Mouse (Mus musculus): ENCODE measurements around the gene Hmga1. TPM values are rescaled to one million over a fixed set of nuclear protein-coding genes. Genes with fewer than 3 reads are reported as not detected.

Hmga1 gene
- polyA plus RNA-seq, 1 experiment from 2014 or later, result 131 TPM

GRCm38 (mm10) chr17:27561809-27562526 lies 5.7 kb downstream of the Hmga1 start:
- 0 out of 2 replicates have a peak overlapping the region, but pooled peaks have one; percentile 3 for H3K27ac ChIP-seq (replicated peaks)
- H3K27me3 ChIP-seq, result peaks cover 6% of the 10 kb centered on the region; the same call in 1 of the 2 replicates
- peaks cover 28% of the 10 kb centered on the region for H3K36me3 ChIP-seq (replicated peaks)
- 61% methylated on average over 11 of the region's 11 CpGs for WGBS (ENCODE audit: insufficient replicate concordance)
- H3K4me1 ChIP-seq (replicated peaks), result peaks cover 86% of the 10 kb centered on the region
- no peak overlapping the region for H3K4me2 ChIP-seq
- no peak overlapping the region for H3K4me3 ChIP-seq (replicated peaks)
- no peaks in the 10 kb centered on the region for H3K9me3 ChIP-seq (replicated peaks)
- no peak overlapping the region for H3K9ac ChIP-seq
- no peak for ATAC-seq (ENCODE audit: insufficient read depth)

- H3K36me3 ChIP-seq (replicated peaks), result peaks cover 28% of the 10 kb centered on the region
- peak overlapping the region; percentile 97; the same call in 1 of the 2 replicates for H3K4me2 ChIP-seq
- 51% methylated on average over 7 of the region's 7 CpGs for WGBS (ENCODE audit: insufficient replicate concordance)
- H3K27me3 ChIP-seq, result peaks cover 11% of the 10 kb centered on the region; the same call in 1 of the 2 replicates
- no peak for ATAC-seq (ENCODE audit: insufficient read depth)
- H3K4me3 ChIP-seq (replicated peaks), result no peak overlapping the region
- no peaks in the 10 kb centered on the region for H3K9me3 ChIP-seq (replicated peaks)
- peaks cover 80% of the 10 kb centered on the region for H3K4me1 ChIP-seq (replicated peaks)
- peak overlapping the region; percentile 29; the same call in 1 of the 2 replicates for H3K27ac ChIP-seq (replicated peaks)
- no peak overlapping the region for H3K9ac ChIP-seq
Observed at GRCm38 (mm10) chr17:27563771-27564244, 7.5 kb downstream of the Hmga1 start.

GRCm38 (mm10) chr17:27564391-27565162 lies 8.3 kb downstream of the Hmga1 start:
- Histone ChIP-seq H3K4me3 (replicated peaks) (peak overlapping the region; percentile 73), H3K9me3 (replicated peaks) (no peaks in the 10 kb centered on the region), H3K27ac (replicated peaks) (peak overlapping the region; percentile 78; the same call in 1 of the 2 replicates), H3K36me3 (replicated peaks) (peaks cover 28% of the 10 kb centered on the region), H3K4me2 (peak overlapping the region; percentile 97), H3K4me1 (replicated peaks) (peaks cover 76% of the 10 kb centered on the region), H3K27me3 (peaks cover 11% of the 10 kb centered on the region; the same call in 1 of the 2 replicates), H3K9ac (peak overlapping the region; percentile 68)
- ATAC-seq (ENCODE audit: insufficient read depth), result no peak
- 9% methylated on average over 20 of the region's 20 CpGs for WGBS (ENCODE audit: insufficient replicate concordance)

- ATAC-seq (ENCODE audit: insufficient read depth), result peak; percentile 93
- peak within 1 kb of the TSS; percentile 97 for H3K4me2 ChIP-seq
- no peaks in the 10 kb centered on the region for H3K9me3 ChIP-seq (replicated peaks)
- H3K27ac ChIP-seq (replicated peaks), result peak within 1 kb of the TSS; percentile 78
- H3K4me1 ChIP-seq (replicated peaks), result peaks cover 69% of the 10 kb centered on the region
- peaks cover 21% of the 10 kb centered on the region for H3K36me3 ChIP-seq (replicated peaks)
- peak within 1 kb of the TSS; percentile 73 for H3K4me3 ChIP-seq (replicated peaks)
- WGBS (ENCODE audit: insufficient replicate concordance), result under 1% methylated on average over 58 of the region's 58 CpGs
- H3K9ac ChIP-seq, result peak within 1 kb of the TSS; percentile 68
- H3K27me3 ChIP-seq, result peaks cover 11% of the 10 kb centered on the region; the same call in 1 of the 2 replicates
Observed at GRCm38 (mm10) chr17:27565163-27565941, 9.1 kb downstream of the Hmga1 start, which contains the start of gene AI413582. TSS of gene AI413582 (minus strand) at chr17:27565756.

- H3K27me3 ChIP-seq, result peaks cover 11% of the 10 kb centered on the region; the same call in 1 of the 2 replicates
- ATAC-seq (ENCODE audit: insufficient read depth), result no peak
- WGBS (ENCODE audit: insufficient replicate concordance), result under 1% methylated on average over 13 of the region's 13 CpGs
- H3K9me3 ChIP-seq (replicated peaks), result no peaks in the 10 kb centered on the region
- peaks cover 64% of the 10 kb centered on the region for H3K4me1 ChIP-seq (replicated peaks)
- H3K36me3 ChIP-seq (replicated peaks), result peaks cover 16% of the 10 kb centered on the region
- H3K27ac ChIP-seq (replicated peaks), result no peak overlapping the region
- peak overlapping the region; percentile 73 for H3K4me3 ChIP-seq (replicated peaks)
- peak overlapping the region; percentile 97 for H3K4me2 ChIP-seq
- peak overlapping the region; percentile 42 for H3K9ac ChIP-seq
Observed at GRCm38 (mm10) chr17:27565942-27566267, 9.6 kb downstream of the Hmga1 start.

- Histone ChIP-seq H3K27ac (replicated peaks) (no peak overlapping the region), H3K4me3 (replicated peaks) (no peak overlapping the region), H3K9me3 (replicated peaks) (no peaks in the 10 kb centered on the region), H3K4me2 (no peak overlapping the region), H3K27me3 (peaks cover 11% of the 10 kb centered on the region; the same call in 1 of the 2 replicates), H3K36me3 (replicated peaks) (0 out of 2 replicates have a peak, but pooled peaks cover 3% of the 10 kb centered on the region), H3K9ac (no peak overlapping the region), H3K4me1 (replicated peaks) (peaks cover 57% of the 10 kb centered on the region)
- WGBS (ENCODE audit: insufficient replicate concordance), result 81% methylated on average over 5 of the region's 5 CpGs
- no peak for ATAC-seq (ENCODE audit: insufficient read depth)
Observed at GRCm38 (mm10) chr17:27568228-27568627, 11.9 kb downstream of the Hmga1 start.

- Histone ChIP-seq H3K27ac (replicated peaks) (no peak overlapping the region), H3K9ac (no peak overlapping the region), H3K36me3 (replicated peaks) (no peaks in the 10 kb centered on the region), H3K4me3 (replicated peaks) (no peak overlapping the region), H3K27me3 (peaks cover 11% of the 10 kb centered on the region; the same call in 1 of the 2 replicates), H3K4me2 (no peak overlapping the region), H3K9me3 (replicated peaks) (no peaks in the 10 kb centered on the region), H3K4me1 (replicated peaks) (peaks cover 54% of the 10 kb centered on the region)
- WGBS (ENCODE audit: insufficient replicate concordance), result 61% methylated on average over 8 of the region's 8 CpGs
- no peak for ATAC-seq (ENCODE audit: insufficient read depth)
Observed at GRCm38 (mm10) chr17:27571315-27571714, 15.0 kb downstream of the Hmga1 start.

GRCm38 (mm10) chr17:27573772-27574320 lies 17.5 kb downstream of the Hmga1 start:
- no peaks in the 10 kb centered on the region for H3K9me3 ChIP-seq (replicated peaks)
- no peak overlapping the region for H3K4me3 ChIP-seq (replicated peaks)
- peaks cover 10% of the 10 kb centered on the region; the same call in 1 of the 2 replicates for H3K36me3 ChIP-seq (replicated peaks)
- 37% methylated on average over 10 of the region's 10 CpGs for WGBS (ENCODE audit: insufficient replicate concordance)
- no peak overlapping the region for H3K4me2 ChIP-seq
- peak; percentile 49 for ATAC-seq (ENCODE audit: insufficient read depth)
- H3K4me1 ChIP-seq (replicated peaks), result peaks cover 38% of the 10 kb centered on the region
- no peaks in the 10 kb centered on the region for H3K27me3 ChIP-seq
- H3K27ac ChIP-seq (replicated peaks), result no peak overlapping the region
- no peak overlapping the region for H3K9ac ChIP-seq

- Histone ChIP-seq H3K4me1 (replicated peaks) (peaks cover 36% of the 10 kb centered on the region), H3K9ac (no peak overlapping the region), H3K4me2 (no peak overlapping the region), H3K36me3 (replicated peaks) (peaks cover 15% of the 10 kb centered on the region), H3K27me3 (no peaks in the 10 kb centered on the region), H3K27ac (replicated peaks) (no peak overlapping the region), H3K9me3 (replicated peaks) (no peaks in the 10 kb centered on the region), H3K4me3 (replicated peaks) (no peak overlapping the region)
- WGBS (ENCODE audit: insufficient replicate concordance), result 58% methylated on average over 16 of the region's 16 CpGs
- no peak for ATAC-seq (ENCODE audit: insufficient read depth)
Observed at GRCm38 (mm10) chr17:27574470-27575115, 18.3 kb downstream of the Hmga1 start.
